Mouse (Mus musculus) liver, embryonic 14.5 days (tissue): ENCODE measurements around the gene Armc8. TPM values are rescaled to one million over a fixed set of nuclear protein-coding genes. Genes with fewer than 3 reads are reported as not detected.

ENCODE experiments used
- ATAC-seq: fragments of 200-750 bp; cut with Nextera tagmentation; 2 replicates; pipeline ENCODE4 v1.8.0; 2017; ENCODE audit warnings: moderate number of reproducible peaks, mild to moderate bottlenecking, moderate library complexity; ENCODE audit not compliant: insufficient read depth
- DNase-seq, 3 experiments: peaks; one replicate each; pipeline ENCODE4 v3.0.0-alpha.2; 2012 to 2013; ENCODE audit warnings: low read depth in 3 of 3, low spot score in 3 of 3
- H3K27ac ChIP-seq: fragments of 300-500 bp; sonication (generic); 2 replicates; pipeline ENCODE4 v1.5.1; 2014; ENCODE audit warnings: moderate library complexity, mild to moderate bottlenecking, control low read depth, inconsistent platforms
- H3K27me3 ChIP-seq: fragments of 300-500 bp; sonication (generic); 2 replicates; pipeline ENCODE4 v1.6.1; 2014; ENCODE audit warnings: mild to moderate bottlenecking, low read length, moderate library complexity; ENCODE audit not compliant: control insufficient read depth, insufficient read depth
- H3K36me3 ChIP-seq: fragments of 300-500 bp; sonication (generic); replicated peaks from 2 replicates; pipeline ENCODE4 v1.6.1; 2014; ENCODE audit warnings: low read depth; ENCODE audit not compliant: control insufficient read depth, insufficient read depth
- H3K4me1 ChIP-seq, 2 experiments: fragments of 200-500 bp in 1 of 2; fragments of 300-500 bp in 1 of 2; sonication (generic) in 1 of 2; replicated peaks; 2 replicates each; pipeline ENCODE4 v1.6.1; 2012 to 2014; ENCODE audit warnings: antibody characterized with exemption in 1 of 2, inconsistent platforms in 1 of 2, low read length in 1 of 2; ENCODE audit not compliant: control insufficient read depth in 2 of 2, insufficient read depth in 2 of 2
- H3K4me2 ChIP-seq: fragments of 300-500 bp; sonication (generic); 2 replicates; pipeline ENCODE4 v1.6.1; 2014; ENCODE audit warnings: low read depth, mild to moderate bottlenecking, control low read depth, moderate library complexity
- H3K4me3 ChIP-seq, 2 experiments: fragments of 200-500 bp in 1 of 2; fragments of 300-500 bp in 1 of 2; sonication (generic) in 1 of 2; 2 replicates each; pipeline ENCODE4 v1.5.1; 2012 to 2014; ENCODE audit warnings: low read depth in 2 of 2, low read length in 2 of 2, mild to moderate bottlenecking in 2 of 2, control low read depth in 1 of 2, inconsistent platforms in 1 of 2, moderate library complexity in 1 of 2; ENCODE audit not compliant: insufficient read depth in 1 of 2
- H3K9ac ChIP-seq: fragments of 300-500 bp; sonication (generic); replicated peaks from 2 replicates; pipeline ENCODE4 v1.6.1; 2014; ENCODE audit warnings: mild to moderate bottlenecking, control low read depth, moderate library complexity
- H3K9me3 ChIP-seq: fragments of 300-500 bp; sonication (generic); 2 replicates; pipeline ENCODE4 v1.6.1; 2016; ENCODE audit warnings: low read length, mixed read lengths; ENCODE audit not compliant: control insufficient read depth
- CTCF ChIP-seq: IDR thresholded peaks from 2 replicates; pipeline ENCODE4 v1.5.1; 2016; ENCODE audit warnings: antibody characterized with exemption, low read depth, control low read depth
- EP300 ChIP-seq: IDR thresholded peaks from 2 replicates; pipeline ENCODE4 v1.6.1; 2016; ENCODE audit warnings: antibody characterized with exemption, low read depth
- WGBS: fragments of 180-500 bp; shearing (Covaris S2); extraction: QIAGEN DNeasy Blood & Tissue Kit; methylation state at CpG from one replicate; pipeline ENCODE4 v1.1.7; 2014; ENCODE audit not compliant: insufficient replicate concordance; 5-methylcytosine and 5-hydroxymethylcytosine counted together
- polyA plus RNA-seq, 2 experiments: library from polyadenylated mRNA; depleted of rRNA in 1 of 2; stranded (reverse) in 1 of 2; unstranded in 1 of 2; fragments of >200 nt; fragmentation: Nextera tagmentation in 1 of 2; extraction: Ambion mirVana in 1 of 2; gene quantifications; 2 replicates each; pipeline versions ENCODE4 v1.2.1 to v1.2.3; 2012 to 2014

Armc8 gene
- polyA plus RNA-seq, 2 experiments: 6.8 to 7.6 TPM

DNA sequence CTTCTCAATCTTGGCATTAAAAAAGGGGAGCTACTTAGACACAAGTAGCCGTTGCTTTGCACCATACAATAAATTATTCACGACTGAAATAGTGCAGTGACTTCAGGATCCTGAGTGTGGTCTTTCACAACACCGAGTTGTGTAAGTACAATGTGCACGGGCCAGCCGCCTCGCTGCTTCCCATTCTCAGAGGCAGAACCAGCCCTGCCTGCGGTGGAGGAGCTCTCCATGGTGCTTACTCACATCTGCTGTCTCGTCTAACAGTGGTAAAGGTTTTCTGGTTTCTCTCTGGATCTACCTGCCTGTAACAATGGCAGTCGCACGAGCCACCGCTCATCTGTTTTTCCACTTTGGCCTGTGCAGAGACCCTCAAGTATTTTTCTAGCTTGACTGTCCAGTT lies 5.0 kb downstream of the Armc8 start:
- TF ChIP-seq CTCF (no peak), EP300 (no peak)
- H3K4me3 ChIP-seq: no peak overlapping the region
- H3K36me3 ChIP-seq: no peaks in the 10 kb centered on the region
- no peaks in the 10 kb centered on the region for H3K27me3 ChIP-seq
- ATAC-seq: no peak
- H3K27ac ChIP-seq: no peak overlapping the region
- peak; percentile 51 to 64 (median 58) for DNase-seq
- H3K4me2 ChIP-seq: peak overlapping the region; percentile 18
- no peak overlapping the region for H3K9ac ChIP-seq
- H3K9me3 ChIP-seq: no peaks in the 10 kb centered on the region
- H3K4me1 ChIP-seq: peaks cover 10 to 12% of the 10 kb centered on the region in 2 experiments
- 8% methylated on average over 11 of the region's 11 CpGs for WGBS

DNA sequence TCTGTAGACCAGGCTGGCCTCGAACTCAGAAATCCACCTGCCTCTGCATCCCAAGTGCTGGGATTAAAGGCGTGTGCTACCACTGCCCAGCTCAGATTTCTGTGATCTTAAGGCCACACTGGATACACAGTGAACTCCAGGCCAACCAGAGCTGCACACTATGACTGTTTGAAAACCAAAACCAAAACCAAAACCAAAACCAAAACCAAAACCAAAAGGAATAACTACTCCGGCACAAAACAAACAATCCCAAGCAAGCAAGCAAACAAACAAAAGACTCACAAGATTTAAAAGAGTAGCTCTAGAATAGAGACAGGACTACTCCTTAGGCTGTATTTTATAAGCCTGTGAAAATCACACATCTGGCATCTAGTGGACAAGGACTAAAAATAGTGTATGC lies 8.3 kb downstream of the Armc8 start:
- no peak overlapping the region for H3K4me2 ChIP-seq
- no peak overlapping the region for H3K4me3 ChIP-seq
- H3K9me3 ChIP-seq: no peaks in the 10 kb centered on the region
- H3K9ac ChIP-seq: no peak overlapping the region
- TF ChIP-seq EP300 (no peak), CTCF (no peak)
- H3K36me3 ChIP-seq: no peaks in the 10 kb centered on the region
- H3K4me1 ChIP-seq: peaks cover 15 to 26% of the 10 kb centered on the region in 2 experiments
- 78% methylated on average over 3 of the region's 3 CpGs for WGBS
- DNase-seq (no peak), ATAC-seq (no peak)
- H3K27me3 ChIP-seq: no peaks in the 10 kb centered on the region
- H3K27ac ChIP-seq: no peak overlapping the region

DNA sequence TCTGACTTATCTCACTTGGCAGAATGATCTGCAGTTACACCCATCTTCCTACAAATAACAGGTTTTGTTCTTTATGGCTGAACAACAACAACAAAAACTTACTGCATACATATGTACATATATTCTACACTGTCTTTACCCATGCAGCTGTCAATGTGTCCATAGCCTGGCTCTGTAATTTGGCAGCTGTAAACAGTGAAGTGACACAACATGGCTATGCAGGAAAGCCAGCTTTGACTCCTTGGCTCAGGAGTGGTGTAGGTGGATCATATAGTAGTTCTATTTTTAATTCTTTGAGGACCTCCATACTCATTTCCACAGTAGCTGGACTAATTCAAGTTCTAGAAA lies 9.2 kb downstream of the Armc8 start:
- no peaks in the 10 kb centered on the region for H3K36me3 ChIP-seq
- H3K9me3 ChIP-seq: no peaks in the 10 kb centered on the region
- H3K27me3 ChIP-seq: no peaks in the 10 kb centered on the region
- peaks cover 17 to 28% of the 10 kb centered on the region in 2 experiments for H3K4me1 ChIP-seq
- DNase-seq: no peak
- H3K4me2 ChIP-seq: peak overlapping the region; percentile 26
- H3K9ac ChIP-seq: no peak overlapping the region
- ATAC-seq: no peak
- no peak overlapping the region for H3K4me3 ChIP-seq
- no peak overlapping the region for H3K27ac ChIP-seq
- TF ChIP-seq EP300 (no peak), CTCF (no peak)

DNA sequence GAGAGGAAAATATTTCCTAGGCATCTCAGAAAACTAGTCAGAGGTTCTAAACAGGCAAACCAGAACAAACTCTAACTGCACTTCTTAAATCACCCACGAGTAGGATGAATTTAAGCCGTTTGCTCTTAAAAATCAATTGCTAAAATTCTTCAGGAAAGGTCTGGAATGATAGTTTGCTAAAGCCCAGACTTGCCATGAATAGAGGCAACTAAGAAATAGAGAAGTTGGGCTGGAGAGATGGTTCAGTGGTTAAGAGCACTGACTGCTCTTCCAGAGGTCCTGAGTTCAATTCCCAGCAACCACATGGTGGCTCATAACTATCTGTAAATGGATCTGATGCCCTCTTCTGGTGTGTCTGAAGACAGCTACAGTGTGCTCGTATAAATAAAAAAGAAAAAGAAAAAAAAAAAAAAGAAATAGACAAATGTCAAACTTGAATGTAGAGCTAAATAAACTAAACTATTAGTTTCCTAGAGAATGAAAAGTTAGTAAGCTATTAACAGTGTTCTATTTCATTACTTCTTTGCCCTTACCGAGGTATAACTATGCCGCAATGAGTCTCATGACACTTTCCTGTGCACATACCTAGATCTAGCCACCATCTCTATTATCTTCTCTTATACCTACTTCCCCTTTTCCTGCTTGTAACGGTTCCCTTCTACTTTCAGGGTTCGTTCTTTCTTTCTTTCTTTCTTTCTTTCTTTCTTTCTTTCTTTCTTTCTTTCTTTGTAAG lies 9.7 kb downstream of the Armc8 start:
- Histone ChIP-seq H3K9ac (no peak overlapping the region), H3K27me3 (no peaks in the 10 kb centered on the region), H3K4me2 (peak overlapping the region; percentile 26), H3K36me3 (no peaks in the 10 kb centered on the region), H3K4me3 (no peak overlapping the region), H3K27ac (no peak overlapping the region), H3K9me3 (no peaks in the 10 kb centered on the region), H3K4me1 (peaks cover 17 to 30% of the 10 kb centered on the region in 2 experiments)
- TF ChIP-seq EP300 (no peak), CTCF (no peak)
- ATAC-seq: no peak
- DNase-seq: no peak
- 26% methylated on average over 7 of the region's 7 CpGs for WGBS

DNA sequence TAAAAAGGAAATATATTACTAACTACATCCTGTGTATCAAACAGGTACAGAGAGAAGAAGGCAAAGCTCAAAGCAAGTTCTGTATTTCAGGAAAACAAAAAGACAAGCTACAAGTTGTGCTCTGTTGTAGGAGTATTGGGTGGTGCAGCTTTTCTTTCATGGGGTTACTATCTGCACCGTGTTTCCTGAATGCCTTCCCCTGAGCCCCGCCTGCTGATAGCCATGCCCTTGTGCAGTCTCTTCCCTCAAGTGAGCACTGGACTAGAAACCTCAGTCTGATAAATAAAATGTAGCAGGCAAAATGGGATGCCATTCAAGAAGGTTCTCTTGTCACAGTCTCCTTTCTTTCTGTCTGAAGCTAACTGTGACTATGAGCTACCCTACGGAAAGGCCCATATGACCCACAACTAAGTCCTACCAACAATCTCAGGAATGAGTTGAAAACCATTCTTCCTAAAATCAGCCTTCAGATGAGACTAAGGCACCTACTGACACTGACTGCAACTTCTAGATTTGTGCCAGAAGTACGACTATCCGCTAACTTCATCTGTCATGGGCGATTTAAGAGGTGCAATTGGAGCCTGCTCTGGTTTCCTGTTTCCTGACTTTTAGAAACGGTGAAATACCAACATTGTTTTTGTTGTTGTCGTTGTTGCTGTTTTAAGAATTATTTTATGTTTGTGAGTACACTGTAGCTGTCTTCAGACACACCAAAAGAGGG lies 11.0 kb downstream of the Armc8 start:
- 13% methylated on average over 8 of the region's 8 CpGs for WGBS
- no peak overlapping the region for H3K4me3 ChIP-seq
- DNase-seq: no peak
- ATAC-seq: peak; percentile 74
- H3K4me1 ChIP-seq: peaks cover 17 to 29% of the 10 kb centered on the region in 2 experiments
- H3K9ac ChIP-seq: no peak overlapping the region
- no peaks in the 10 kb centered on the region for H3K27me3 ChIP-seq
- H3K4me2 ChIP-seq: peak overlapping the region; percentile 8; the same call in 1 of the 2 replicates
- H3K36me3 ChIP-seq: no peaks in the 10 kb centered on the region
- no peak for TF ChIP-seq EP300
- TF ChIP-seq CTCF: no peak; the same call in 1 of the 2 replicates
- H3K9me3 ChIP-seq: no peaks in the 10 kb centered on the region
- H3K27ac ChIP-seq: no peak overlapping the region
